In the genomic region with DNA sequence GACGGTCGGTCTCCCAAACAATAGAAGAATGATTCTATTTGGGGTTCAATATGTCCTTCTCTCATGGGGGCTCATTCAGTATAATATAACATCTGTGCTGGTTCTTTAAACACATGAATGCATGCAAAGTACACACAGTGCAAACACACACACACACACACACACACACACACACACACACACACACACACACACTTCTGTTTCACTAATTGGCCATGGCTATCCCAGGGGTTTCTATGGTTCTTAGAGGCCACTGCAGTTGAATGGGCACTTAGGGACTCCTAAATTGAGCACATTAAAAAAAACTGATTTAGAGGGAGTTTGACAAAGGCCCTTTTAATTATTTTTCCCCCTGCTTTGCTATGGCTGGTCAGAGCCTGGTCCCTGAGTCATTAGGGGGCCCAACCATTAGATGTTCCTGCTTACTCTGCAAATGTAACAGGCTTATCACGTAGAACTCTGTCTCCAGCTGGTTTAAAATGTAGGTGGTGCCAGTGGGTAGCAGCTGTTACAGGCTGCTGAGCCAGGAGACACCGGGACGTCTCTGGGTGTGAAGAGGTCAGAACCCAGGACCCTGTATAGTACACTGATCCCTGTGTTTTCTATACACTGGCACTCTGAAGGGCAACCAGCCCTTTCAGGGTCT, we compare ENCODE assay signal across 10 mouse cellular contexts.
DNase-seq lines count a peak whose midpoint lies in the region; ATAC-seq lines count a peak whose summit lies in the region.
"Had no signal": no experiment of that assay in that cellular context is flagged by ENCODE, and none has a peak within 500 bp of the region (broad histone marks: within the 10 kb centered on the region; RNA-seq: fewer than 3 reads in every experiment).

No protein-coding gene starts in this region.

- intact Hi-C loops in gastrocnemius, postnatal 36 days (cut with DNase I), result no loop called here

- H3K27ac ChIP-seq in embryonic facial prominence, embryonic 14.5 days (replicated peaks; ENCODE audit: low read depth, low read length), result no peak overlapping the region; the same call in 1 of the 2 replicates
- H3K27ac ChIP-seq in intestine, embryonic 15.5 days, result no peak overlapping the region
- H3K27ac ChIP-seq in midbrain, embryonic 16.5 days (ENCODE audit: low read length), result peak overlapping the region; percentile 10; the same call in 1 of the 2 replicates

- 0 out of 2 replicates have a peak overlapping the region, but pooled peaks have one; percentile 25 for H3K4me2 ChIP-seq in embryonic facial prominence, embryonic 14.5 days (ENCODE audit: low read depth, low read length)
- H3K4me2 ChIP-seq in intestine, embryonic 15.5 days (replicated peaks), result no peak overlapping the region
- no peak overlapping the region for H3K4me2 ChIP-seq in midbrain, embryonic 16.5 days (ENCODE audit: low read length)

- H3K9ac ChIP-seq in embryonic facial prominence, embryonic 14.5 days (ENCODE audit: low read depth, low read length), result no peak overlapping the region
- H3K9ac ChIP-seq in intestine, embryonic 15.5 days, result no peak overlapping the region
- H3K9ac ChIP-seq in midbrain, embryonic 16.5 days (ENCODE audit: low read depth, low read length), result no peak overlapping the region

- no peaks in the 10 kb centered on the region for H3K27me3 ChIP-seq in embryonic facial prominence, embryonic 14.5 days (replicated peaks; ENCODE audit: control insufficient read depth, insufficient read depth, low read length)
- H3K27me3 ChIP-seq in intestine, embryonic 15.5 days (replicated peaks), result no peaks in the 10 kb centered on the region
- no peaks in the 10 kb centered on the region for H3K27me3 ChIP-seq in midbrain, embryonic 16.5 days (ENCODE audit: control insufficient read depth, insufficient read depth, low read depth, low read length)

- peak; percentile 67 for ATAC-seq in embryonic facial prominence, embryonic 14.5 days (ENCODE audit: low read depth)
- ATAC-seq in intestine, embryonic 15.5 days, result peak; percentile 93
- ATAC-seq in midbrain, embryonic 16.5 days, result peak; percentile 83

- no peaks in the 10 kb centered on the region for H3K9me3 ChIP-seq in embryonic facial prominence, embryonic 14.5 days (ENCODE audit: control insufficient read depth, low read length)
- H3K9me3 ChIP-seq in intestine, embryonic 15.5 days, result no peaks in the 10 kb centered on the region
- no peaks in the 10 kb centered on the region for H3K9me3 ChIP-seq in midbrain, embryonic 16.5 days (replicated peaks; ENCODE audit: control insufficient read depth, low read length, poor library complexity, severe bottlenecking)
- H3K9me3 ChIP-seq: G1E had no signal

- 27% methylated on average over 5 of the region's 5 CpGs for WGBS in embryonic facial prominence, embryonic 14.5 days
- WGBS in intestine, embryonic 15.5 days, result 37% methylated on average over 5 of the region's 5 CpGs
- 4% methylated on average over 5 of the region's 5 CpGs for WGBS in midbrain, embryonic 16.5 days

- no peak overlapping the region for H3K4me3 ChIP-seq in embryonic facial prominence, embryonic 14.5 days (ENCODE audit: low read depth, low read length)
- H3K4me3 ChIP-seq in intestine, embryonic 15.5 days (replicated peaks), result no peak overlapping the region
- H3K4me3 ChIP-seq in midbrain, embryonic 16.5 days (ENCODE audit: low read depth, low read length), result no peak overlapping the region

- DNase-seq in layer of hippocampus, adult 11-12 months (ENCODE audit: low spot score), result peak; percentile 12
- DNase-seq in layer of hippocampus, adult 9-10 months (ENCODE audit: low spot score), result no peak
- no peak for DNase-seq in embryonic facial prominence, embryonic 14.5 days (ENCODE audit: low spot score)
- no peak for DNase-seq in cerebellum, adult 18-20 months
- no peak for DNase-seq in gastrocnemius, postnatal 36 days
- no peak for DNase-seq in cerebellum, postnatal 36 days
- DNase-seq: cerebellum, adult 8-10 months had no signal

- no peaks in the 10 kb centered on the region for H3K36me3 ChIP-seq in embryonic facial prominence, embryonic 14.5 days (ENCODE audit: control insufficient read depth, insufficient read depth, low read length)
- no peaks in the 10 kb centered on the region for H3K36me3 ChIP-seq in intestine, embryonic 15.5 days
- H3K36me3 ChIP-seq in midbrain, embryonic 16.5 days (ENCODE audit: control insufficient read depth, insufficient read depth, low read length), result no peaks in the 10 kb centered on the region
- H3K36me3 ChIP-seq: G1E had no signal

- peaks cover 14% of the 10 kb centered on the region for H3K4me1 ChIP-seq in embryonic facial prominence, embryonic 14.5 days (ENCODE audit: control insufficient read depth, insufficient read depth, low read length)
- H3K4me1 ChIP-seq in intestine, embryonic 15.5 days (replicated peaks), result no peaks in the 10 kb centered on the region
- H3K4me1 ChIP-seq in midbrain, embryonic 16.5 days (ENCODE audit: control insufficient read depth, insufficient read depth, low read length), result peaks cover 9% of the 10 kb centered on the region
